Mouse (Mus musculus) olfactory bulb, adult 2 months (tissue): Measurements from ENCODE around the gene Smo. TPM values are rescaled to one million over a fixed set of nuclear protein-coding genes. Genes with fewer than 3 reads are reported as not detected.

Experiments used
- H3K27ac ChIP-seq: fragments of 200-500 bp; 2 replicates; pipeline ENCODE4 v1.5.1; 2012; ENCODE audit warnings: low read depth, low read length; ENCODE audit not compliant: insufficient read depth
- H3K4me1 ChIP-seq: fragments of 200-500 bp; 2 replicates; pipeline ENCODE4 v1.6.1; 2012; ENCODE audit warnings: low read length; ENCODE audit not compliant: control insufficient read depth, insufficient read depth
- H3K4me3 ChIP-seq: fragments of 200-500 bp; 2 replicates; pipeline ENCODE4 v1.5.1; 2012; ENCODE audit warnings: mild to moderate bottlenecking, low read depth, low read length, moderate library complexity; ENCODE audit not compliant: insufficient read depth
- CTCF ChIP-seq: fragments of 200-500 bp; IDR thresholded peaks from 2 replicates; pipeline ENCODE4 v1.5.1; 2012; ENCODE audit warnings: low read depth, mild to moderate bottlenecking, low read length, moderate library complexity; ENCODE audit not compliant: insufficient read depth
- POLR2A ChIP-seq: fragments of 200-500 bp; IDR thresholded peaks from 2 replicates; pipeline ENCODE4 v1.6.1; 2012; ENCODE audit warnings: mild to moderate bottlenecking, low read depth, low read length, moderate library complexity; ENCODE audit not compliant: insufficient read depth
- WGBS: fragments of 180-500 bp; shearing (Covaris S2); methylation state at CpG from one replicate; pipeline ENCODE4 v1.1.7; 2018; 5-methylcytosine and 5-hydroxymethylcytosine counted together
- polyA plus RNA-seq: library from polyadenylated mRNA; stranded (reverse); fragments of >200 nt; gene quantifications from 2 replicates; pipeline ENCODE4 v1.2.4, GENCODE M21; 2012; ENCODE audit warnings: low replicate concordance; ENCODE audit not compliant: missing spikeins, insufficient read depth, insufficient read length

The Smo gene
- polyA plus RNA-seq, 1 experiment, result not detected

DNA sequence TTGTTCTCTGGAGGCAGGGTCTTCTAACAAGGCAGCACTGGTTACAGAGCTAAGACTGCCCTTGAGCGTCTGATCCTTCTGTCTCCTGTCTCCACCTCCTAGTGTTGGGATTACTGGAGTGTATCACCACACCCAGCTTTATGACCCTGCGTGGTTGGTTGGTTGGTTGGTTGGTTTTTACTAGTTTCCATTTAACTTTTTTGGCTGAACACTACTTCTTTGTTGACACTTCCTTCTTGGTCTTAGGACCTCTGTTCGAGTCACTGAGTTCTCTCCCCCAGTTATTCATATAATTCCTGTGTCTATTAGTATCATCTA is 41.9 kb downstream of the Smo start:
- TF ChIP-seq POLR2A, result no peak
- TF ChIP-seq CTCF, result no peak
- 81% methylated on average over 3 of the region's 3 CpGs for WGBS
- Histone ChIP-seq H3K4me3 (no peak overlapping the region), H3K27ac (no peak overlapping the region), H3K4me1 (no peaks in the 10 kb centered on the region; the same call in 1 of the 2 replicates)

- H3K4me3 ChIP-seq, result no peak overlapping the region
- no peaks in the 10 kb centered on the region for H3K4me1 ChIP-seq
- TF ChIP-seq POLR2A (no peak), CTCF (no peak)
Observed at GRCm38 (mm10) chr6:29780082-29780481, 44.8 kb downstream of the Smo start.

DNA sequence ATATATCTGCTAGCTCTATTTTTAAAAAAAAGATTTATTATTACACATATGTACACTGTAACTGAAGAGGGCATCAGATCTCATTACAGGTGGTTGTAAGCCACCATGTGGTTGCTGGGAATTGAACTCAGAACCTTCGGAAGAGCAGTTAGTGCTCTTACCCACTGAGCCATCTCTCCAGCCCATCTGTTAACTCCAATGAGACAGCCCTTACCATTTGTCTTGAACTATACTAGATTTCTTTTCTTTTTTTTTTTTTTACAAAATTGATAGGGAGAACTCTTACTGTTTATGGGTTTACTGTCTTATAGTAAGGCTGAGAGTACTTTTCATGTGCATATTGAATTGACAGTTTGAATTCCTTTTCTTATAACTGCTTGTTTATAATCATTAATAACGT is 45.3 kb downstream of the Smo start:
- TF ChIP-seq CTCF, result no peak
- no peak for TF ChIP-seq POLR2A
- WGBS, result 97% methylated on average over 2 of the region's 2 CpGs
- no peak overlapping the region for H3K4me3 ChIP-seq
- H3K27ac ChIP-seq, result no peak overlapping the region
- H3K4me1 ChIP-seq, result no peaks in the 10 kb centered on the region

More at GRCm38 (mm10) chr6:29780082-29780481, 44.8 kb downstream of the Smo start:
- H3K27ac ChIP-seq, result no peak overlapping the region

GRCm38 (mm10) chr6:29782239-29782638 is 46.9 kb downstream of the Smo start:
- WGBS, result 42% methylated on average over 1 of the region's 1 CpGs
- H3K27ac ChIP-seq, result no peak overlapping the region
- no peak overlapping the region for H3K4me3 ChIP-seq
- no peaks in the 10 kb centered on the region for H3K4me1 ChIP-seq
- TF ChIP-seq CTCF, result no peak
- TF ChIP-seq POLR2A, result no peak

- Histone ChIP-seq H3K27ac (no peak overlapping the region), H3K4me1 (no peaks in the 10 kb centered on the region), H3K4me3 (no peak overlapping the region)
- 68% methylated on average over 6 of the region's 6 CpGs for WGBS
- TF ChIP-seq CTCF, result no peak
- TF ChIP-seq POLR2A, result no peak
Observed at GRCm38 (mm10) chr6:29783960-29784359, 48.7 kb downstream of the Smo start.

DNA sequence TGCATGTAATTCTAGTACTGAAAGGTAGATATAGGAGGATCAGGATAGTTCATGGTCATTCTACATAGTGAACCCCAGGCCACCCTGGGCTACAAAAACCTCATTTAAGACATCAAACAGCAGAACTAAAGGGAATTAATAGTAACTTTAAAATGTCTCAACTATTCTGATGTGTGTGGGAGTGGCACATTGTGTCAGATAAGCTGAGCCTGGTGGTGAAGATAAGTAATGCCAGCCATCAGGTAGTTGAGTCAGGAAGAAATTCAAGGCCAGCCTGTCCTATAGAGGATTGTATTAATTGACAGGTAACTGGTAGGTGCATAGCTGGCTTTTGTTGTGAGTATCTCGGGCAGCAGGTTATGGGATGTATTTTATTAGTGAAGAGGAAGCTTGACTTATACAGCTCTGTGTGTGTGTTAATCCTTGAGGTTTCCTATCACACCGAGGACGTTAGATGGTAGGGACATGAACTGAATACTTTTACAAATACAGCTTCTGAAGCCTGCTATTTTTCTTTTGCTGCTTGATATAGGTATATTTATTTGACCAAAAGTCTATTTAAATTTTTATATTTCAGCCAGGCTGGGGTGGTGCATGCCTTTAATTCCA is 49.2 kb downstream of the Smo start:
- WGBS, result 92% methylated on average over 3 of the region's 3 CpGs
- TF ChIP-seq POLR2A (no peak), CTCF (no peak)
- Histone ChIP-seq H3K4me3 (no peak overlapping the region), H3K4me1 (no peaks in the 10 kb centered on the region), H3K27ac (no peak overlapping the region)

DNA sequence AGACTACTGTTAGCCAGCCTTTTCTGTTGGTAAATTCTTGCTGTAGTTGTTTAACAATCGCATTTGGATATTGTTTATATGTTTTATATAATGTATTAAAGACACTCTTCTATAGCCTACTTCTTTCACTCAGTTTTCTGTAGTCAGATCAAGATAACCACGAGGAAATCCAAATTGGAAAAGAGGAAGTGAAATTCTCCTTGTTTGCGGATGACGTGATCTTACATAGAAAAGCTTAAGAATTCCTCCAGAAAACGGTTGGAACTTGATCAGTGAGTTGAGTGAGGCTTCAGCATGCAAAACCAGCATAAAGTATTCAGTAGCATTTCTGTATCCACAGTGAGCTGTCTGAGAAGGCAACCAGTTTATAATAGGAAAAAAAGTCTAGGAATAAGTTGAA is 50.5 kb downstream of the Smo start:
- no peak for TF ChIP-seq POLR2A
- no peak for TF ChIP-seq CTCF
- Histone ChIP-seq H3K27ac (no peak overlapping the region), H3K4me3 (no peak overlapping the region), H3K4me1 (no peaks in the 10 kb centered on the region)
- 65% methylated on average over 5 of the region's 5 CpGs for WGBS

DNA sequence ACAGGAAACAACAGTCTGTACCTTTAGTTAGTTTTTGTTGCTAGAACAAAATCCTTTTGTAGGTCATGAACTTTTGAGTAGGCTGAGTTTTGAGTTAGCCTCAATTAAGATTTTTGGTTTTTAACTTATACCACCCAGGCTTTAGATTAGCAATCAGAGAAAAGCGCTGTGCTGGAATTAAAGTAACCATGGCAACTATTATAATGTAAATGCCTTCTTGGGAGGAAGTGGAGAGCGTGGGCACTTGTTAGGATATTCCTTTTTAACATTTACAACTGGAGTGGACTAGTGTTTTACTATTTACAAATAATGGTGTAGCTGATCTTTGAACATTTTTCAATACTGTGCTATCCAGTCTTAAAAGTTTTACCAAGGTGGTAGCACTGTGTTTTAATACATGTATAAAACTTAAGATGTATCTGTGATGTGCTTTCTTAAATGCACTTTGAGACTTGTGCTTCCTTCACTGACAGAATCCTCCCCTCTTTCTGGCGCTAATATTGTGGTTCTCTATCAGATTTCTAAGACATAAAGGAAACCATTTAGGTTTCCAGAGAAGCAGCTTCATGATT is 53.6 kb downstream of the Smo start:
- TF ChIP-seq CTCF (no peak), POLR2A (no peak)
- H3K4me1 ChIP-seq, result no peaks in the 10 kb centered on the region

DNA sequence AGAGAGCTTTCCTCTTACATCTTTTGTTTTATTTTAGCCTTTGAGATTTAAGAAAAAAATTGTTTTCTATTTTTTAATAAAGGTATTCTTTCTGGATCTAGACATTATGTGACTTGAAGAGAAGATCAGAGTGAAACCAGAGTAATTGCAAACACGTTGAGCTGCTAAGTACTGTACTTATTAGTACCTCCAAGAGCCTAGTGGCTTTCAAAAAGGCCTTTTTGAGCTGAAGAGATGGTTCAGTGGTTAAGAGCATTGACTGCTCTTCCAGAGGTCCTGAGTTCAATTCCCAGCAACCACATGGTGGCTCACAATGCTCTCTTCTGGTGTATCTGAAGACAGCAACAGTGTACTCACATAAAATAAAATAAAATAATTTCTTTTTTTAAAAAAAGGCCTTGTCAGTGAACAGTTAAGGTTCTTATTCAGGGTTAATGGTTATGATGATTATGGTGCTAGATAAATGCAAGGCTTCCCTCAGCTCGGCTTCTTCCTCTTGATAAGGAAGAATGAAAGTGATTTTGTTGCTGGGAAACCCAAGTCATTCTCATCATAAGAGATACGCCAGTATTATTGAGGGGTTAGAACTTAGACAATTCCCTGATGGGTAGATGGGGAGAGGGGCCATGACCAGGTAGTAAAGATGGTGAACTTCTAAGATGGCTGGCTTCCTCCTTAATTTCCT is 54.9 kb downstream of the Smo start:
- 78% methylated on average over 3 of the region's 3 CpGs for WGBS
- Histone ChIP-seq H3K27ac (no peak overlapping the region), H3K4me3 (no peak overlapping the region), H3K4me1 (no peaks in the 10 kb centered on the region)
- no peak for TF ChIP-seq POLR2A

More for the DNA sequence above, 53.6 kb downstream of the Smo start:
- WGBS, result 22% methylated on average over 3 of the region's 3 CpGs
- no peak overlapping the region for H3K27ac ChIP-seq
- no peak overlapping the region for H3K4me3 ChIP-seq
